Mouse (Mus musculus) limb, embryonic 13.5 days (tissue): ENCODE measurements around the gene Pole2. TPM values are rescaled to one million over a fixed set of nuclear protein-coding genes. Genes with fewer than 3 reads are reported as not detected.
A peak's percentile ranks its signal among the peaks of the same experiment; 100 is the strongest.
"Not testable (repeated sequence)": the region's sequence is repeated elsewhere in the genome, so short reads cannot be mapped to it uniquely, and the experiment has no call there.

ENCODE experiments used
- ATAC-seq: fragments of 200-750 bp; cut with Nextera tagmentation; 2 replicates; pipeline ENCODE4 v1.8.0; 2017; ENCODE audit warnings: low read depth, moderate number of reproducible peaks, moderate TSS enrichment; ENCODE audit not compliant: low FRiP score
- H3K27ac ChIP-seq: fragments of 300-500 bp; sonication (generic); 2 replicates; pipeline ENCODE4 v1.5.1; 2015; ENCODE audit warnings: inconsistent platforms, mild to moderate bottlenecking, moderate library complexity
- H3K27me3 ChIP-seq: fragments of 300-500 bp; sonication (generic); 2 replicates; pipeline ENCODE4 v1.6.1; 2015; ENCODE audit warnings: mild to moderate bottlenecking, inconsistent platforms
- H3K36me3 ChIP-seq: fragments of 300-500 bp; sonication (generic); 2 replicates; pipeline ENCODE4 v1.6.1; 2015; ENCODE audit warnings: inconsistent platforms, mild to moderate bottlenecking, moderate library complexity
- H3K4me1 ChIP-seq: fragments of 300-500 bp; sonication (generic); 2 replicates; pipeline ENCODE4 v1.6.1; 2015; ENCODE audit warnings: inconsistent platforms
- H3K4me2 ChIP-seq: fragments of 300-500 bp; sonication (generic); replicated peaks from 2 replicates; pipeline ENCODE4 v1.6.1; 2015; ENCODE audit warnings: inconsistent platforms, mild to moderate bottlenecking, moderate library complexity
- H3K4me3 ChIP-seq: fragments of 300-500 bp; sonication (generic); 2 replicates; pipeline ENCODE4 v1.5.1; 2015; ENCODE audit warnings: moderate library complexity, mild to moderate bottlenecking, inconsistent platforms
- H3K9ac ChIP-seq: fragments of 300-500 bp; sonication (generic); 2 replicates; pipeline ENCODE4 v1.6.1; 2015; ENCODE audit warnings: mild to moderate bottlenecking, inconsistent platforms
- H3K9me3 ChIP-seq: fragments of 300-500 bp; sonication (generic); 2 replicates; pipeline ENCODE4 v1.6.1; 2016; ENCODE audit warnings: inconsistent platforms
- WGBS: fragments of 180-500 bp; shearing (Covaris S2); methylation state at CpG from one replicate; pipeline ENCODE4 v1.1.7; 2015; 5-methylcytosine and 5-hydroxymethylcytosine counted together
- polyA plus RNA-seq: library from polyadenylated mRNA; unstranded; fragments of >200 nt; fragmentation: Nextera tagmentation; extraction: Ambion mirVana; gene quantifications from 2 replicates; pipeline ENCODE4 v1.2.1, GENCODE M21; 2015

Pole2 gene
- polyA plus RNA-seq, 1 experiment from 2014 or later = 29.8 TPM

- peak overlapping the region; percentile 74 for H3K9ac ChIP-seq
- H3K9me3 ChIP-seq = no peaks in the 10 kb centered on the region
- H3K4me3 ChIP-seq = peak overlapping the region; percentile 86
- H3K27ac ChIP-seq = peak overlapping the region; percentile 70; the same call in 1 of the 2 replicates
- ATAC-seq = peak; percentile 24; the same call in 1 of the 2 replicates
- peaks cover 4% of the 10 kb centered on the region for H3K36me3 ChIP-seq
- H3K4me2 ChIP-seq = peak overlapping the region; percentile 94
- H3K4me1 ChIP-seq = peaks cover 17% of the 10 kb centered on the region
- H3K27me3 ChIP-seq = no peaks in the 10 kb centered on the region
- 10% methylated on average over 18 of the region's 18 CpGs for WGBS
Measured at GRCm38 (mm10) chr12:69167656-69168460, 60.1 kb downstream of the Pole2 start.

GRCm38 (mm10) chr12:69166861-69167581, 61.0 kb downstream of the Pole2 start:
- H3K27ac ChIP-seq, ATAC-seq, H3K9ac ChIP-seq, H3K9me3 ChIP-seq, H3K4me3 ChIP-seq, H3K36me3 ChIP-seq, H3K27me3 ChIP-seq: not testable (repeated sequence)
- Histone ChIP-seq H3K4me1 (peaks cover 17% of the 10 kb centered on the region), H3K4me2 (peak overlapping the region; percentile 94; the same call in 1 of the 2 replicates)
- 65% methylated on average over 8 of the region's 8 CpGs for WGBS

GRCm38 (mm10) chr12:69164904-69165303, 63.1 kb downstream of the Pole2 start:
- ATAC-seq = no peak
- Histone ChIP-seq H3K9ac (no peak overlapping the region), H3K4me3 (no peak overlapping the region), H3K27me3 (no peaks in the 10 kb centered on the region), H3K9me3 (no peaks in the 10 kb centered on the region), H3K36me3 (no peaks in the 10 kb centered on the region), H3K27ac (no peak overlapping the region), H3K4me1 (peaks cover 14% of the 10 kb centered on the region), H3K4me2 (no peak overlapping the region)
- WGBS = 62% methylated on average over 3 of the region's 3 CpGs

GRCm38 (mm10) chr12:69163586-69163985, 64.4 kb downstream of the Pole2 start:
- H3K4me1 ChIP-seq, ATAC-seq, H3K9me3 ChIP-seq, H3K27ac ChIP-seq, H3K4me2 ChIP-seq, H3K27me3 ChIP-seq, H3K9ac ChIP-seq, H3K4me3 ChIP-seq, H3K36me3 ChIP-seq: not testable (repeated sequence)
- 86% methylated on average over 4 of the region's 4 CpGs for WGBS

GRCm38 (mm10) chr12:69160677-69161076, 67.3 kb downstream of the Pole2 start:
- not testable (repeated sequence) for H3K9me3 ChIP-seq, H3K4me2 ChIP-seq, ATAC-seq, H3K27ac ChIP-seq, H3K4me3 ChIP-seq, H3K27me3 ChIP-seq, H3K9ac ChIP-seq
- Histone ChIP-seq H3K36me3 (peaks cover 21% of the 10 kb centered on the region), H3K4me1 (peaks cover 11% of the 10 kb centered on the region)
- WGBS = 71% methylated on average over 2 of the region's 2 CpGs

- Histone ChIP-seq H3K27ac (no peak overlapping the region; the same call in 1 of the 2 replicates), H3K9me3 (no peaks in the 10 kb centered on the region), H3K36me3 (peaks cover 25% of the 10 kb centered on the region), H3K4me1 (peaks cover 11% of the 10 kb centered on the region), H3K4me3 (peak overlapping the region; percentile 19), H3K27me3 (no peaks in the 10 kb centered on the region), H3K4me2 (0 out of 2 replicates have a peak overlapping the region, but pooled peaks have one; percentile 15), H3K9ac (no peak overlapping the region)
- WGBS = 4% methylated on average over 9 of the region's 9 CpGs
- no peak for ATAC-seq
Measured at GRCm38 (mm10) chr12:69159578-69159940, 68.4 kb downstream of the Pole2 start.

- H3K9ac ChIP-seq = peak within 1 kb of the TSS; percentile 94
- peak within 1 kb of the TSS; percentile 77 for H3K4me3 ChIP-seq
- peaks cover 11% of the 10 kb centered on the region for H3K4me1 ChIP-seq
- H3K36me3 ChIP-seq = peaks cover 25% of the 10 kb centered on the region
- H3K27me3 ChIP-seq, H3K9me3 ChIP-seq: not testable (repeated sequence)
- WGBS = under 1% methylated on average over 56 of the region's 68 CpGs
- H3K27ac ChIP-seq = peak within 1 kb of the TSS; percentile 97
- peak; percentile 99 for ATAC-seq
- peak within 1 kb of the TSS; percentile 64 for H3K4me2 ChIP-seq
Measured at GRCm38 (mm10) chr12:69158765-69159577, 69.0 kb downstream of the Pole2 start, which contains the start of gene Rps29. Rps29 (minus strand) TSS chr12:69159186.

- peaks cover 11% of the 10 kb centered on the region for H3K4me1 ChIP-seq
- peak overlapping the region; percentile 64 for H3K4me2 ChIP-seq
- no peak for ATAC-seq
- peaks cover 25% of the 10 kb centered on the region for H3K36me3 ChIP-seq
- H3K27ac ChIP-seq = peak overlapping the region; percentile 97
- H3K9me3 ChIP-seq = no peaks in the 10 kb centered on the region
- H3K4me3 ChIP-seq = peak overlapping the region; percentile 77
- H3K9ac ChIP-seq = peak overlapping the region; percentile 94
- no peaks in the 10 kb centered on the region for H3K27me3 ChIP-seq
- under 1% methylated on average over 19 of the region's 19 CpGs for WGBS
Measured at GRCm38 (mm10) chr12:69158366-69158764, 69.6 kb downstream of the Pole2 start.

GRCm38 (mm10) chr12:69157107-69157506, 70.9 kb downstream of the Pole2 start:
- peaks cover 25% of the 10 kb centered on the region for H3K36me3 ChIP-seq
- WGBS = 100% methylated on average over 2 of the region's 2 CpGs
- peaks cover 11% of the 10 kb centered on the region for H3K4me1 ChIP-seq
- ATAC-seq = no peak
- no peaks in the 10 kb centered on the region for H3K27me3 ChIP-seq
- no peak overlapping the region; the same call in 1 of the 2 replicates for H3K4me2 ChIP-seq
- H3K27ac ChIP-seq = no peak overlapping the region
- no peaks in the 10 kb centered on the region for H3K9me3 ChIP-seq
- no peak overlapping the region for H3K9ac ChIP-seq
- peak overlapping the region; percentile 77; the same call in 1 of the 2 replicates for H3K4me3 ChIP-seq

GRCm38 (mm10) chr12:69156436-69156835, 71.6 kb downstream of the Pole2 start:
- WGBS = 93% methylated on average over 4 of the region's 4 CpGs
- no peak overlapping the region for H3K9ac ChIP-seq
- ATAC-seq = no peak

GRCm38 (mm10) chr12:69155923-69156322, 72.1 kb downstream of the Pole2 start:
- ATAC-seq = no peak
- 74% methylated on average over 2 of the region's 2 CpGs for WGBS
- no peaks in the 10 kb centered on the region for H3K9me3 ChIP-seq

More at GRCm38 (mm10) chr12:69156436-69156835, 71.6 kb downstream of the Pole2 start:
- H3K36me3 ChIP-seq = peaks cover 25% of the 10 kb centered on the region
- no peak overlapping the region for H3K27ac ChIP-seq
- no peak overlapping the region for H3K4me2 ChIP-seq
- peaks cover 11% of the 10 kb centered on the region for H3K4me1 ChIP-seq
- no peaks in the 10 kb centered on the region for H3K9me3 ChIP-seq
- H3K27me3 ChIP-seq = no peaks in the 10 kb centered on the region
- no peak overlapping the region for H3K4me3 ChIP-seq

More at GRCm38 (mm10) chr12:69155923-69156322, 72.1 kb downstream of the Pole2 start:
- H3K4me2 ChIP-seq = no peak overlapping the region
- peaks cover 25% of the 10 kb centered on the region for H3K36me3 ChIP-seq
- H3K9ac ChIP-seq = no peak overlapping the region
- no peaks in the 10 kb centered on the region for H3K27me3 ChIP-seq
- no peak overlapping the region for H3K4me3 ChIP-seq
- H3K4me1 ChIP-seq = peaks cover 11% of the 10 kb centered on the region
- no peak overlapping the region for H3K27ac ChIP-seq
